Mouse (Mus musculus) ES-Bruce4 (cell line): ENCODE measurements around the gene Deup1.

Experiments used
- CTCF ChIP-seq: IDR thresholded peaks from one replicate; pipeline ENCODE4 v1.8.1; 2011; ENCODE audit warnings: low read depth, low read length
- EP300 ChIP-seq: IDR thresholded peaks from 2 replicates; pipeline ENCODE4 v1.6.1; 2011; ENCODE audit warnings: low read depth, low read length; ENCODE audit not compliant: insufficient read depth
- POLR2A ChIP-seq: IDR thresholded peaks from one replicate; pipeline ENCODE4 v1.8.1; 2011; ENCODE audit warnings: low read length; ENCODE audit not compliant: insufficient read depth

GRCm38 (mm10) chr9:15653036-15653435, 25.3 kb upstream of the Deup1 start:
- TF ChIP-seq POLR2A = no peak
- TF ChIP-seq CTCF = no peak
- no peak for TF ChIP-seq EP300
